Mouse (Mus musculus) small intestine, adult 2 months (tissue): ENCODE data around the gene Cit. TPM values are rescaled to one million over a fixed set of nuclear protein-coding genes. Genes with fewer than 3 reads are reported as not detected.

Source experiments
- H3K27ac ChIP-seq: fragments of 200-500 bp; 2 replicates; pipeline ENCODE4 v1.5.1; 2012; ENCODE audit warnings: low read depth, low read length, control low read depth, inconsistent platforms; ENCODE audit not compliant: insufficient read depth
- H3K27me3 ChIP-seq: fragments of 200-500 bp; 2 replicates; pipeline ENCODE4 v1.6.1; 2012; ENCODE audit warnings: mild to moderate bottlenecking, moderate library complexity, low read length, inconsistent platforms; ENCODE audit not compliant: control insufficient read depth, insufficient read depth
- H3K36me3 ChIP-seq: fragments of 200-500 bp; 2 replicates; pipeline ENCODE4 v1.6.1; 2012; ENCODE audit warnings: mild to moderate bottlenecking, low read length, control low read depth, inconsistent platforms; ENCODE audit not compliant: control insufficient read depth, insufficient read depth
- H3K4me1 ChIP-seq: fragments of 200-500 bp; 2 replicates; pipeline ENCODE4 v1.6.1; 2012; ENCODE audit warnings: low read length, inconsistent platforms, mixed read lengths; ENCODE audit not compliant: control insufficient read depth, insufficient read depth, insufficient read length
- H3K4me3 ChIP-seq: fragments of 200-500 bp; 2 replicates; pipeline ENCODE4 v1.5.1; 2012; ENCODE audit warnings: low read depth, mild to moderate bottlenecking, control low read depth, inconsistent platforms, low read length, moderate library complexity
- CTCF ChIP-seq: fragments of 200-500 bp; IDR thresholded peaks from 2 replicates; pipeline ENCODE4 v1.5.1; 2012; ENCODE audit warnings: low read depth, mild to moderate bottlenecking, control low read depth, inconsistent platforms, low read length, moderate library complexity, mixed read lengths; ENCODE audit not compliant: insufficient replicate concordance, insufficient read length; ENCODE audit errors: extremely low read depth
- POLR2A ChIP-seq: fragments of 200-500 bp; IDR thresholded peaks from 2 replicates; pipeline ENCODE4 v1.6.1; 2012; ENCODE audit warnings: low read depth, mild to moderate bottlenecking, control low read depth, inconsistent platforms, low read length, moderate library complexity
- WGBS: fragments of 180-500 bp; shearing (Covaris S2); methylation state at CpG from one replicate; pipeline ENCODE4 v1.1.7; 2018; 5-methylcytosine and 5-hydroxymethylcytosine counted together
- polyA plus RNA-seq: library from polyadenylated mRNA; depleted of rRNA; stranded (reverse); fragments of >200 nt; gene quantifications from 2 replicates; pipeline ENCODE4 v1.2.3, GENCODE M21; 2012

Gene Cit
- polyA plus RNA-seq, 1 experiment: 2.8 TPM

DNA sequence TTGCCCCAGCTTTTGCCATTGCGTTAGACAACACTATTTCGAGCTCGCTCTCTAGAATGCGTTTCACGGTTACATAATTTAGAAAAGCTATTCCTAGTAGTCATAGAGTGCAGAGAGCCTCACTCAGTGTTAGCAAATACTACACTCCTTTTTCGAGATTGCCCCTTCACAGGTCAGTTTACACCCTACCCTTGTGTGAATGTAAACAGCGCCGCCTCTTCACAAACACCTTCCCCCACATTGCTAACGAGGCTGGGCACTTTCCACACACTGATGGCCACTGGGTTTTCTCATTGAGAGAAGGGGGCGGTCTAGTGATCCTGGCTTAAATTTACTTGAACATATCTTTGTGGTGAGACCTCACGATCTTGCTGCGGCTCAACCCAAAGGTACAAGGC is 711 bp upstream of the Cit start:
- Histone ChIP-seq H3K27ac (no peak overlapping the region), H3K27me3 (no peaks in the 10 kb centered on the region), H3K36me3 (no peaks in the 10 kb centered on the region), H3K4me1 (peaks cover 18% of the 10 kb centered on the region), H3K4me3 (peak overlapping the region; percentile 88)
- TF ChIP-seq POLR2A (no peak), CTCF (no peak)
- 2% methylated on average over 12 of the region's 12 CpGs for WGBS

DNA sequence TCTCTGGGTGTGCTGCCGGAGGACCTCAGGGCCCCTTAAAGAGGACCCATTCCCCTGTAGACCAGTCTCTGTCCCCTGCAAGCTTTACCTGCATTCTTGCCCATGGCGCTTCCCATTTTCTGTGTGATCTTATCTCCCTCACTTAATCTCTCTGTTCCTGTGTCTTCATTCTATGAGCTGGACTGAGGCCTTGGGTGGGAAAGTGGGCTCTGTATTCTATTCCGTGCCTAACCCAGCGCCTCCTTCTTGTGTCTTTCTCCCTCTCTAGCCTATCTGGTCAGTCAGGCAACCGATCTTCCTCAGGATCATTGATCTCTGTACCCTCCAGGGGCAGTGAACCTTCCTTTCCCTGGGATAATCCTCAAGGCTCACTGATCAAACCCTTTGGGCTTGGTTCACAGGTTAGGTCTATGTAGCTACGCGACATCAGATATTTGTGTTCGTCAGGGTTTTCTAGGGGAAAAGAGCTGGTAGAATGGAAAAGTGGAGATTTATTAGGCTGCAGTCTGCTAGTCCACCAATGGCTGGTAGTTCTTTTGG is 627 bp downstream of the Cit start:
- Histone ChIP-seq H3K27ac (no peak overlapping the region), H3K4me3 (peak overlapping the region; percentile 88), H3K36me3 (no peaks in the 10 kb centered on the region), H3K4me1 (peaks cover 20% of the 10 kb centered on the region), H3K27me3 (no peaks in the 10 kb centered on the region)
- 35% methylated on average over 8 of the region's 8 CpGs for WGBS
- TF ChIP-seq CTCF (no peak), POLR2A (no peak)

- H3K27me3 ChIP-seq: no peaks in the 10 kb centered on the region
- no peaks in the 10 kb centered on the region for H3K36me3 ChIP-seq
- 41% methylated on average over 8 of the region's 8 CpGs for WGBS
- H3K4me3 ChIP-seq: no peak overlapping the region
- no peak overlapping the region for H3K27ac ChIP-seq
- no peak for TF ChIP-seq POLR2A
- no peak for TF ChIP-seq CTCF
- H3K4me1 ChIP-seq: peaks cover 23% of the 10 kb centered on the region
Measured at GRCm38 (mm10) chr5:115847166-115847565, 2.1 kb downstream of the Cit start.

DNA sequence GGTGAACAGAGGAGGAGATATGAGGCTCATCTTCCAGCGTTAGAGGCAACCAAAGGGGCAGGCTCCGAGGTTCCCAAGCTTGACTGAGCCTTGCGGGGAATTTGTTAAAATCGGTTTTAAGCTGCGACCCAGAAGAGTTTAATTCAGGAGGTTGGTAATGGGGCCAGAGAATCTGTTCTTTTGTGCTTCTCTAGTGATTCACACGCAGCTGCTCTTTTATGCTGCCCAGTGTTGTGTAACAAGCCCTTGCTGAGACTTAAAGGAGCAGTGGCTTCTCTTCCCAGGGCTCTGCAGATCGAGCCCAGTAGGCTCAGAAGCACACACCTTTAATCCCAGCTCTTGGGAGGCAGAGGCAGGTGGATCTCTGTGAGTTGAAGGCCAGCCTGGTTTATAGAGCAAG is 3.4 kb downstream of the Cit start:
- 88% methylated on average over 7 of the region's 7 CpGs for WGBS
- no peak for TF ChIP-seq CTCF
- TF ChIP-seq POLR2A: no peak
- no peak overlapping the region for H3K4me3 ChIP-seq
- H3K27me3 ChIP-seq: no peaks in the 10 kb centered on the region
- H3K27ac ChIP-seq: no peak overlapping the region
- H3K36me3 ChIP-seq: peaks cover 1% of the 10 kb centered on the region; the same call in 1 of the 2 replicates
- peaks cover 23% of the 10 kb centered on the region for H3K4me1 ChIP-seq

DNA sequence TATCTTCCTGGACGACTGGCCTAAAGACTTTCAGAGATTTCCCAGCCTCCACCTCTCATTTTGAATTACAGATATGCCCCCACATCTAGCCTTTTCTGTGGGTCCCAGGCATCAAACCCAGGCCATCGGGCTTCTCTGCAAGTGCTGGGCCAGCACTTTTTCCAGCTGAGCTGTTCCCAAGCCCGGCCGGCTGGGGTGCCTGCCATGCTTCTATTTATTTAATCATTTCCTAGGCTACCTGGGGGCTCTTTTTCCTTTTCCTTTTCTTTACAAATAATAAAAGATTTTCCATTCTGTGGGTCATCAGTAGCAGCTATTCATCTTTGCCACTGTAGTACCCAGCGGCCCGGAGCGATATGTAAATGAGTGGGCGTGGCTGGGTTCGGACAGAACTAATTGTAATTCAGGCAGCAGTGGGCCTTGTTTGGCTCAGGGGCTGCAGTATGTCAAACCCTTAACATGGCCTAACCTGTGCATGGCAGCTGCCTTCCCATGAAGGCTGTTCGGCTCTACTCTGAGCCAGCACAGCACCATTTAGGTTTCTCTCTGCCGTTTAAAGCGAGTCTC is 4.3 kb downstream of the Cit start:
- 85% methylated on average over 12 of the region's 12 CpGs for WGBS
- no peak for TF ChIP-seq CTCF
- TF ChIP-seq POLR2A: no peak
- peaks cover 21% of the 10 kb centered on the region for H3K4me1 ChIP-seq
- H3K36me3 ChIP-seq: peaks cover 1% of the 10 kb centered on the region; the same call in 1 of the 2 replicates
- no peaks in the 10 kb centered on the region for H3K27me3 ChIP-seq
- no peak overlapping the region for H3K27ac ChIP-seq
- no peak overlapping the region for H3K4me3 ChIP-seq

GRCm38 (mm10) chr5:115850250-115851028 is 5.4 kb downstream of the Cit start:
- H3K4me3 ChIP-seq: peak overlapping the region; percentile 4; the same call in 1 of the 2 replicates
- 46% methylated on average over 17 of the region's 17 CpGs for WGBS
- peaks cover 12% of the 10 kb centered on the region for H3K4me1 ChIP-seq
- no peak for TF ChIP-seq POLR2A
- TF ChIP-seq CTCF: no peak
- H3K36me3 ChIP-seq: peaks cover 1% of the 10 kb centered on the region; the same call in 1 of the 2 replicates
- H3K27me3 ChIP-seq: no peaks in the 10 kb centered on the region
- no peak overlapping the region for H3K27ac ChIP-seq

DNA sequence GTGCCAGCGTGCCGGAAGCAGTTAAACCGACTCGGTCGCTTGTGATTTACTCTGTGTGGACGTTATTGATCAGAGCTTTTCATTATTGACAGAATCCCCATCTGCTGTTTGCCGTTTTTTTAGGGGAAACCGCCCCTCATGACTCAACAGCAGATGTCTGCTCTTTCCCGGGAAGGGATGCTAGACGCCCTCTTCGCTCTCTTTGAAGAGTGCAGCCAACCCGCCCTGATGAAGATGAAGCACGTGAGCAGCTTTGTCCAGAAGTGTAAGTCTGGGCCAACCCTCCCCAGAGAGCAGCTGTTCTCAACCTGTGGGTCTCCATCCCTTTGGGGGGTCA is 5.9 kb downstream of the Cit start:
- TF ChIP-seq POLR2A (no peak), CTCF (no peak)
- H3K36me3 ChIP-seq: peaks cover 1% of the 10 kb centered on the region; the same call in 1 of the 2 replicates
- H3K4me3 ChIP-seq: peak overlapping the region; percentile 4; the same call in 1 of the 2 replicates
- H3K27ac ChIP-seq: no peak overlapping the region
- peaks cover 11% of the 10 kb centered on the region for H3K4me1 ChIP-seq
- WGBS: 36% methylated on average over 13 of the region's 13 CpGs
- H3K27me3 ChIP-seq: no peaks in the 10 kb centered on the region
